Mouse (Mus musculus): ENCODE data around the gene Ncoa7.

GRCm38 (mm10) chr10:30773181-30773580 is 29.9 kb downstream of the Ncoa7 start:
- TF ChIP-seq CTCF (IDR thresholded peaks at IDR 0.05; ENCODE audit: extremely low read depth, insufficient read length, insufficient replicate concordance, low read depth, low read length) (no peak), POLR2A (IDR thresholded peaks at IDR 0.05; ENCODE audit: low read depth, low read length) (no peak)

Data from small intestine, adult 2 months (tissue).